Mouse (Mus musculus) MEL-GATA-1-ER (cell line): ENCODE data around the gene Csad.

Experiments used
- DNase-seq: peaks from one replicate; pipeline ENCODE4 v3.0.0-alpha.2; 2012; ENCODE audit warnings: low read depth; ENCODE audit errors: extremely low read depth

Gene Csad

DNA sequence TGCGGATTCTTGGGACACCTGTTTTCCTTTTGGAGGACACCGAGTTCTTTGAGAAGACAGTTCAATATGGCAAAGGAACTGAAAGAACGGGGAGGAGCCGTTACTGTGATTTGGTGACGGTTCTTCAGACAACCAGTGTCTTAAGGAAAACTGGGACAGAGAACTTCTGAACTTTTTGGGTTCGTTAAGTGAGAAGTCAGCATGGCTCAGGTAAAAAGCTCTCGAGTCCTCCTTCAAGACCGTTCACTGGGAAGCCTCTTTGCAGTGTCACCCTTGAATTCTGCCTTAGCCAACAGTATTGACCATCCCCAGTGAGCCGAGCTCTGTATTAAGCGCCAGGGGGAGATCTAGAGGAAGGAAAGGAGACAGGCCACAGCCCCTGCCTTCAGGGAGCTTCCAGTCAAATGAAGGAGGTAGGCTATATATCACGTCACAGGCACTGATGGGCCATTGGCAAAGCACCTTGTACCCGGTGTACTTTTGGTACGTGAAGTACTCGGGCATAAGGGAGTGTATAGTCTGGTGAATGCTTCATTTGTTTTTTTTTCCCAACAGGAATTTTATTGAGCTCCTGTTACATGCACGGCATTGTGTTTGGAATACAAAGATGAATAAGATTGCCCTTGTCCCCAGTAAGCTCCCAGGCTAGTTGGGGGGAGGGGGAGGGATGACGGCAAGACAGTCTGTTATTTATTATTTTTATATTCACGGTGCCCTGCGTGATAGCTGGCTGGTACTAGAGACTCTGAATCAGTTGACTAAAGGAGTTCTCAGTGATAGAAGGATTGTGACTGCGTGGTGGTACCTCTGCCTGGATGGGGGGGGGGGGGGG is at the start of gene Csad:
Csad (minus strand) TSS at position 51 of the 832 bp plus-strand sequence.
- DNase-seq = no peak

DNA sequence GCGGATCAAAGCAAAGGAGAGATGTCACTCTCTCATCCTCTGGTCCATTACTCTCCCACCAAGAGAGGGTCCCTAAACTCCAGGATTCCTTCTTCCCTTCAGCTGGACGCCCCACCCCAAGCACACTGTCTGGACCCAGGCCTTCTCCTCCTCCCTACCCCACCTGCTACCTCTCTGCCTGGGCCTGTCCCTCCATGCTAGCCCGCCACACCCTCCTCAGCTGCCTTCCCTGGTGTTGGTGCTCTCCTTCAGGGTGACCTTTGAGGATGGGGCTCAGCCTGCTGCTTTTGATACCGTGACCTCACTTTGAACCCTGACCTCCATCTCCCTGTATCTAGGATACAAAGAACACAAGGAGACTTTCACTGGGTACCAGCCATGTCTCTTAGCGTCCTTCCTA is 46.0 kb upstream of the Csad start:
- DNase-seq = no peak

DNA sequence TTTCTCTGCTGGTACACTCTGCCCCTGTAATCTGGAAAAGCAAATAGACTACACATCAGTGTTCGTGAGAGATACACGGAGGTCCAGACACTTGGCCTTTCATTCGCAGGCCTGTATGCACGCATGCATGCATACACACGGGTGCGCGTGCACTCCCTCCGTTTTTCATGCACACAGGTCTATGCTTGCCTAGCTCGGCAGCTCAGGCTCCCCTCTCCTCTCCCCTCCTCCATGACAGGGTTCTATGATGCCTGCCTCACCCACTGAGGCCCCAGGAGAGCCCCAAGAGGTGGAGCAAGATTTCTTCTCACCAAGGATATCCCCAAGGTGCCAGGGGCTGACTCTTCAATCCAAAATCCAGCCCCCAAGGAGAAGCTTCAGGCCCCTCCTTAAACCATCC is 45.4 kb upstream of the Csad start:
- no peak for DNase-seq

DNA sequence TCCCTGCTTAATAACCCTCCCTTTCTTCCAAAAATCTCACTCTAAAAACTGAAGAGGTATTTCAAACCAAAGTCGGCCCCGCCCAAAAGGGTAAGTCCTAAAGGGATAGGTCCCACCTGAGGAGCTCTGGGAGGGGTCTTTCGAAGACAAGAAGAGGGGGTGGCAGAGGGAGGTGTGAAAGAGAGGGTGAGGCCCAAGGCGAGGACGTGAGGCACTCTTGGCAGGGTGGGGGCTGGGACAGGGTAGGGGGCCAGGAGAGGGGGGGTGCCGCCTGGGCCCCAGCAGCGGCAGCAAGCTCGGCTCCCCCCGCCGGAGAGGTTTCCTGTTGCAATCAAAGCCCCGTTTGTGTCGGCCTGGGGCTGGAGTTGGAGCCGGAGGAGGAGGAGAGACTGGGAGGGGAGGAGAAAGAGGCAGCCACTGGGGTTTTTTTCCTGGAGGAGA is 44.7 kb upstream of the Csad start:
- no peak for DNase-seq

DNA sequence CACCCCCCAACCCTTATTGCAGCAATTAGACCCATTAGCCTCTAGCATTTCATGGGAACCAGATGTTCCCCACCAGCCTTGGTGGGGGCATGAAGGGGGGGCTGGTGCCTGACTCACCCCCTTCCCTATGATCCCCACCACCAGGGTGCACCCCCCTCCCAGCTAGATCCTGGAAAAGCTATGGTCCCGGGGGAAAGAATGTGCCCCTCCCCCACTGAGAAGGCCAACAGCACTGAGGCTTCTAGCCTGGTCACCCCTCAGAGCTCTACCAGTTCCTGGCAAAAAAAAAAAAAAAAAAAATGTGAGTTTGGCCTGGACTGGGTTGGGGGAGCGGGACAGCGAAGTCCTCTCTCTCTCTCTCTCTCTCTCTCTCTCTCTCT is 44.3 kb upstream of the Csad start:
- DNase-seq = no peak

DNA sequence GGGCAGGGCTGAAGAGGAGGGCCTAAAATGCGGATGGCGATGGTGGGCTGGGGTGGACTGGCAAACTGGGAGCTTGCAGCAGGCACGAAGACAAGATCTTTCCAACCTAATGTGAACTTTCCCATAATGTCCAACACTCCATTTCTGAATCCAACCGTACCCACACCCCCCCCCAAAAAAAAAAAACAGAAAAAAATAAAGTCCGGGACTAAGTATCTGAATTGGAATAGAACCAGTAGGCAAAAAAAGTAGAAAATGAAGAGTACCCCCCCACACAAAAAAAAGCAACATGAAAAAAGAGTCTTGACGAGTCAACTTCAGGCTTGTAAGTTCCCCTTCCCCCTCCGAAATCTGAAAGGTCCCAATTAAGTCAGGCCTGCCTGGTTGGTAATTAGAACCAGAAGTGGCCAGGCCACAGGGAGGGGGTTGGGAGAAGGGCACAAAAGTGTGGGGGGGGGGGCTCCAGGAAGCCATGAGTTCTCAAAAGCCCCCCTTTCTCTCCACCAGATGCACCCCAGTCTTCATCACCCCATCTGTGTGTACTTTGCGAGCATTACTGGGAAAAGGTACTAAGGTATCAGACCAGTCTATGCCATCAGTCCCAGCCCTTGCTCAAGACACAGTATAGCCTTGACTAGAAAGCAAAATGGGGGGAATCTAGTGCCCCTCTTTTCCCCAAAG is 43.7 kb upstream of the Csad start:
- no peak for DNase-seq

DNA sequence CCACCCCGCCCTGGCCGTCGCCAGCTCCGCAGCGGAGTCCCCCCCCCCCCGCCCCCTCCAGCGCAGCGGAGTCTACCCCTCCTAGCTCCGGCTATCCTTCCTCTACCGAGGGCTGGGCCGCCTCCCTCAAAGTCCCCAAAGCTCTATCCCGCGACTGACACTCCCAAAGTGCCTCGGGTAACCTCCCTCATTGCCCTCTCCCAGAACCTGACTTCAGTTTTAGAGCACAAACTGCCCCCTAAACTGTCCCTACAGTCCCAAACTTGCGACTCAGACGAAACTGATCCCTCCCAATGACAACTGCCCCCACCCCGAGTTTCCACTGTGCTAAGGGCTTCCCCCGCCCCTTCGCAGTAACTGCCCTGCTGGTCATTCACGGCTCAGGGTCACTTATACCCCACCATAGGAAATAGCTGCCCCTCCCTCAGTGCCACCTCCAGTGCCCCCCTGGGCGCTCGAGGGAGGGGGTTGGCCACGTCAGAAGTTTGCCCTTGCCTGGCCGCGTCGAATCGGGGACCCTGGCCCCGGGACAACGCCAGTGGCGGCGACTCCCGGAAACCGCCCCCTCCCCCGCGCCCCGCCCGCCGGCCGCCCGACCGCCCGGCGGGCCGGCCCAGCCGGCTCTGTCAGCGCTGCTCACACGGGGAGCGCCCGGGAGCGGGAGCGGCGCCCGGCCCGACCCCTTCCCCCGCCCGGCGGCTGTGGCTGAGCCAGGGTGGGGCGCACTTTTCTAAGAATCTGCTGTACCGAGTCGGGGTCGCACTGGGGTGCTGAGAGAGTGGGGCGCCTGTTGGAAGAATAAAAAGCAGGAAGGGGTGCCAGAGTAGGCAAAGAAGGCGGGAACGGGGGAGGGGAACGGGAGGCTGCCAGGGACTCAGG is 43.0 kb upstream of the Csad start:
- DNase-seq = peak; percentile 61

DNA sequence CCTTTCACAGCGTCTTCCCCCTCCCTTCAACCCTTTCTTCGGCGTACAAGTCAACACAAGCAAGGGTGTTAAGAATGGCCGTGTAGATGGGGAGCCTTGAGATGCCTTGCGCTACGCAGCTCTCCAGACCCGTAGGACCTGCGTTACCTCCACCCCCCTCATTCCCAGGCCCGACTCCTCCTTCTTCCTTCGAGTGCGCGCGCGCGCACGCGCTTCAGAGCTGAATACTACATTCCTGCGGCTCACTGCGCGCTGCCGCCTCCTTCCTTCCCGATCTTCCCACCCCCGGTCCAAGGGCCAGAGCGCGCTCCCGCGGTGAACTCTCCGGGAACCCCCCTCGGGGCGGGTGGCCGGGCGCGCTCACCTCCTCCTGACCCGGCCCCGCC is 42.3 kb upstream of the Csad start:
- peak; percentile 85 for DNase-seq

DNA sequence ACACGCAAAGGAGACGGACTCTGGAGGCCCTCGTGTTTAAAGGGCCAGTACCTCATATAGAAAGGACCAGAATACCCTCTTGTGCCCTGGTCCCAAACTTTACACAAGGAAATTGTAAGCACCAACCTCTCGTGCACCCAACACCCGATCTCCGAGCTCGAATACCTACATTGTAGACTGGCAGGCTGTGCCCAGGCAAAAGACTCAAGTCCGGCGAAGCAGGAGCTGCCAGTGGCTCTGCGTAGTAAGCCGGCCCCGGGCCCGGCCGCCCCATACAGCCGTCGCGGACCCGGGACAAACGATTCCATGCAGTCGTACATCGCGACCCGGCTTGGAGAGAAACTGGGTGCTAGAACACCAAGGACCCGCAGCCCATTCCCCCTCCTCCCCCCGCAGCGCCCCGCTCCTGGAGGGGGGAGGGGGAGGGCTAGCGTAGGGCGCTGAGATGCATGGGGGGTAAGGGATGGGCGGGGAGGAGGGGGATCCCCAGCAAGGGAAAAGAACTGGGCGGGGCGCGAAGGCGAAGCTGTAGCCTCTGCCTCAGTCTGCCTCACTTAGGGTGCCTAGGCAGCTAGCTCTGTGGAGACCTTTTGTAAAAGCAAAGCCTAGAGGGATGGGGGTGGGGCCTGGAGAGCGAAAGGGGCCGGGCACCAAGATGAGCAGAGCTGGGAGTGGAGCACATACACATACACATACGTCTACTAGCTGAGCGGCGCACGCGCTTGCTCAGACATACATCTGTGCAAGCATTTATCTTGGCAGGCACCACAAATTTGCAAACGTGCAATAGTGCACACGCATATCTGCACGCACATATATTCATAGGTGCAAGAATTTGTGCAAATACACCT is 41.6 kb upstream of the Csad start:
- peak; percentile 93 for DNase-seq

DNA sequence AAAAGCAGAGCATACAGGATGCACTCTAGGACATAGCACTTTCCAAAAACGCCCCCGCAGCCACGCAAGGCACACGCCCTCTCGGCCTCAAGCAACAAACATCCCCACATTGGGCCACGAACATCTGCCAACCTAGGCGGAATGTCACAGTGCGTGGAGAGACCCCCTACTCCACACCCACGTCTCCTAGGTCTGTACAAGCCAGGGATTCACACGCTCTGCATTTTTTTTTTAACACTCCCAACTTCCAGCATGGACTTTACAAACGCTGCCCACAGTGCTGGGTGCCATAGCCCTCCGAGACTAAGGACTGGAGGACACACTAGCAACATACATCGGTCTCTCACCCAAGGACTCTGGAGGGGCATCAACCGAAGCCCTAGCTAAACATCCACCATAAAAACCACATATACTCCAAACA is 40.9 kb upstream of the Csad start:
- DNase-seq = no peak

DNA sequence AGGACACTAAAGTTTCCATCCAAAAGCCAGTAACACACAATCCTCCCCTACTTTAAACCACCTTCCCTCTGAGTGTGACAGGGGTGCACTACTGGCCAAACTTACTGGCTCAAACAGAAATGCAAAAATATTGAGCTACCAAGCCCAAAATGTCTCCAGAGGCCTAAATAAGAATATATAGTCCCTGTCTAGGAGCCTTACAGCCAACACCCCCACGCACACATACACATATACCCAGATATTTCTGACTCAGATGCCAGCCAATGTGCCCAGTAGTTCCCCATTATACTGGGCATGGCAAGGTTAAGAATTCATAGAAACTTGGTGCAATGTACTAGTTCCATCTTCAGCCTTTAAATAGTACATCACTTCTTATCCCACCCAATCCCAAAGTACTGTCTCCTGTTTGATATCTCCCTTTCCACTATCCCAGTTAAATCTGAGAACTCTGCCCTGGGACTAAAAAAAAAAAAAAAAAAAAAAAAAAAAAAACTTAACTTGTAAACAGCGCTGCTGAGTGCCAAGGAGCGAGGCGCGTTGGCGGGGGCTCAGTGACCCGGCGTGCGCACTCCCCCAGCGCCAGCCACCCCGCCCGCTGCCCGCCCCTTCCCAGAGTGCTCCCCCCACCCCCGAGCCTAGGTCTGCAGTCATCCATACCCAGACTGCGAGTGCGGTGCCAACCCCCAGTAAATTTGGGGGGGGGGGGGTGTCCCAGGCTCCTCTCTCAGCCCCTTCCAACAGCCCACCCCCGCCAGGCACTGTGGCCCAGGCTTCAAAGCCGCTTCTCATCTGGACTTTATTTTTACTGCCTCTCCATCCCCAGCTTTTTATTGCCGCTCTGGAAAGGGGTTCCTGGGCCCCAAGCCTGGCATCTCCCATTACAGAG is 40.0 kb upstream of the Csad start:
- no peak for DNase-seq

DNA sequence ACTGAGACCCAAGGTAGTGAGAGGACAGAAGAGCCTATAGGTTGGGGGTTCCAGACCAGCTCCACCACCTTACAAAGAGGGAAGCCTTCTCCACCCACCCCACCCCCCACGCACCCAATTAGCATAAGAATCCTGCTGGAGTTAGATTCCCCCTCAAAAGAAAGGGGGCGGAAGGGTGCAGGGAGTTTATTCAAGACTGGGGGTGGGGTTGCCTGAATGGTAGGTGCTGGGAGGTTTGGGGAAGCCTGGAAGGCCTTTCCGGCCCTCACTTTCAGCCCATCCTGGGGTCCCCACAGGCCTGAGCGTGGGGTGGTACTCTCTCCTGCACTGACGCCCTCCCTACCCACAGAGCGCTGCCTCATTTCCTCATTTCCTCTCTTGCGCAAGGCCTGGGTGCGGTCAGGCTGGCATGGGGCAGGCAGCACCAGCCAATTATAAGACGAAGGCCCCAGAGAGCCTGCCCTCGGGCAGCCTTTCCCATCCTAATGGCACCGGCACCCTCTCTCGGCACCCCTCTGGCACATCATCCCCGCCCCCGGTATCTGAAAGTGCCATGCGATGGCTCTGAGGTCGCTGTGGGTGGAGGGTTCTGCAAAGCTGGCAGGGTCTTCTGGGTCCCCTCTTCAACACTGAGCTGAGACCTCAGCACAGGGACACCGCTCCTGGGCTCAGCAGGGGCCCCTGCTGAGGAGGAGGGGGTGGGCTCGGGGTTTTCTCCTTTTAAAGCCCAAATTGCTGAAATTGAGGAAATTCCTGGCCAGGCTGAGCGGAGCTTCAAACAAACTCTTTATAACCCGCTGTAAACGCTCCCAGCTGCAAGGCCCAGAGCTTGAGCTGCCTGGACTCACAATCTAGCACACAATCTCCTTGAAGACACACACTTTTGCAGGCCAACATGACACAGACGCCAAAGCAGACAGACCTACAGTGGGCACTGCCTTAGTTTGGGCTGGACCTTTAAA is 39.0 kb upstream of the Csad start:
- DNase-seq = peak; percentile 56

DNA sequence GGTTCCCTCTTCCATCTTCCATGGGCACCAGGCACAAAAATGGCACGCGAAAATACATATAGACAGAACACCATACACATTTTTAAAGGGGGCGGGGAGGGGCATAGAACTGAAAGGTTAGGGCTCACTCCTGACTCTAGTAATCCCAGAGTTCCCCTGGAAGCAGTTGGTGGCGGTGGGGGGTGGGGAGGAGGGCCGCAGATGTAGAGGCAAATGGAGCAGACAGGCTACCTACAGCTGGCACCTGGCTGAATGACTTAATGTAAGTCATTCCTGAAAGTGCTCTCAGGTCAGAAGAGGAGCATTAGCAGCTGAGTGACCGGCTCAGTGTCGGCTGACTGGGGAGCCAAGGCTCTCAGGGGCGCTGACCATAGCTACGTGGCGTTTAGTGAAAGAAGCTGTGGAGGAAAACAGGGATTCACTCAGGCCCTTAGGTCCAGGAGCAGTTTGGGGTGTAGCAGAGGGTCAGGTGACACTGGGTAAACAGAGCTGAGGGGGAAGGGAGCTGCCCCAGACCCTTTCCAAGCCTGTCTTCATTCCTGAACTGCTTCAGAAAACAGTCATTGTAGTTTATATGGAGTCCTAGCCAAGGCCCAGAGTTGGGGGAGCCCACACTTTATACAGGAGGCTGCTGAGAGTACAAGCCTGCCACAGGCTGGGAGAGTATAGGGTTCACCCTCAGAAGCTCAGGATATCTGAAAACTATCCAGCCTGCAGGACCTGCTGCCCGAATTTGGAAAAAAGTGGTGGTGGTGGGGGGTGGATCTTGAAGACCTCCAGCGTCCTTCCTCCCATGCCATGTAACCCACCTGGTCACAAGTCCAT is 38.1 kb upstream of the Csad start:
- DNase-seq = no peak

DNA sequence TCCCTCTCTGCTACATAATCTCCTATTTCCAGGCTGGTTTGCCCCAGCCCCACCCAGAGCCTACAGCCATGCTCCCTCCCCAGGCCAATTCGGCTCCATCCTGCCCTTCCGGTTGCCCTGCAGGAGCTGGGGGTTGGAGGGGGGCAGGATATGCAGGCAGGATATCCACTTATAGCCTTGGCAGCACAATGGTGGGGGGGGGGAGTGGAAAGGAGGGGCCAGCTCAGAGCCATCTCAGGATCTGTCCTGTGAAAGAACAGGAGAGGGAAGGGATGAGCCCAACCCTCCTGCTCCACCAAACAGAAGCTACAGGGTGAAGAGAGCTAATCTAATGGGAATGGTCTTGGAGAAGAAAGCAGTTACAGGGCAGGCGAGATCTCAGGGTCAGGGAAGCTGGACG is 36.1 kb upstream of the Csad start:
- no peak for DNase-seq

DNA sequence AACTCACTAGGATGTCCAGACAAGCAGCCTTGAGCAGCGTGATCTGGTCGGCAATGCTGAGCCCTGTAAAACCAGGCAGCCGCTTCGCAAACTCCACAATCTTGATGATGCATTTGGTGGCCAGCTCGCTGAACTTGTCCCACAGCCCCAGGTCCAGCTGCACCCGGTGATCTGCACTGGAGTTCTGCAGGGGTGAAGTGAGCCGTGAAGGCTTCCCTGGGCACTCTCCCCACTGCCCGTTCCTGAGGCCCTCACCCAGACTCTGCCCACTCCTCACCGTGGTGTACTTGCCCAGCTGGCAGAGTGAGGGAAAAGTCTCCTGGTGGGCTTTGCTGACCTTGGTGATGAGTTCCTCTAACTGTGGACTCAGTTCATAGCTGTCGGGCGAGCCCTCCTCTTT is 35.3 kb upstream of the Csad start:
- no peak for DNase-seq

DNA sequence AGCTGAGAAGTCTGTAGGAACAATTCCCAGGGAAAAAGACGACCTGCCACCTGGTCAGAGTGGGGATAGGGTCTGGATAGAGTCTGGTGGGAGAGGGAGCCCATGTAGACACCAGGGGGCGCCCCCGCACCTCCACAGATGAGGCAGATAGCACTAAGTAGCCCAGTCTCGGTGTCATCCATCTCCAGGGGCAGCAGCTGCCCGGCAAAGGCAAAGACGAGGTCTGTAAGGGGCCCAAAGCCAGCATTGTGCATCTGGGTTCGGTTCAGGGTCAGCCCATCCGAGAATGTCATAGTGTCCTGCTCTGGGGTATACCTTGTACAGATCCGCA is 34.7 kb upstream of the Csad start:
- DNase-seq = no peak

DNA sequence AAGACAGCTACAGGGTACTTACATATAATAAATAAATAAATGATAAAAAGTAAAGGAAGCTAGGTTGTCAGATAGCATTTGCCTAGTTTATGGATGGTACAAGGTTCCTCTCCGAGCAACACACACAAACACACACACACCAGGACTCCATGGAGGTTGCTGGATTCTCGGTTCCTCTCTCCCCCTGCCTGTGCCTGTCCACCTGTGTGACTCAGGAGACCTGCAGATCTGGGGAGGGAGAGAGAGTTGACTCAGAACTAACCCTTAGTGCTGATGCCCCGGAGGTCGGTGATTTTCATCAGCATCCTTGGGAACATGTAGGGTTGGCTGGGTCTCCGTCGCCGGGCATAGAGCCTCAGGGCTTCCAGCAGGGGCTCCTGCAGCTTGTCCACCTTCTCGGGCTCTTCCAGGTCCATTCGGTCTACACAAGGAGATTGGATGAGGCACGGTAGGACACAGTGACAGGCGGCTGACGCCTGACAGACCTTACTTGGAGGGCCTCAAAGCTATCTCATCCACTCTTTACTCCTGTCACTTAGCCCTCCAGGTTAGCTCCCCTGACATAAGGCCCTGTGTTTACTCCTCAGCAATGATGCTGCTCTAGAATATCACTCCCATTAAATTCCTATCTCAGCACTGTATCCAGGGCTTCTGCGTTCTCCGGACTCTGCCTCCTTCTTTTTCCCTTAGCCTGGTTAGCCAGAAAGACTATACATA is 34.2 kb upstream of the Csad start:
- no peak for DNase-seq
